Mouse (Mus musculus) retina, adult 2 months (tissue): ENCODE measurements around the gene Cyb5b.

Source experiments
- DNase-seq: peaks from one replicate; pipeline ENCODE4 v3.0.0-alpha.2; 2012; ENCODE audit warnings: low read depth, low spot score

Cyb5b gene

GRCm38 (mm10) chr8:107227011-107227626 lies 76.7 kb downstream of the Cyb5b start:
- no peak for DNase-seq

GRCm38 (mm10) chr8:107233251-107233650 lies 82.8 kb downstream of the Cyb5b start:
- no peak for DNase-seq

GRCm38 (mm10) chr8:107233718-107234117 lies 83.3 kb downstream of the Cyb5b start:
- no peak for DNase-seq
